Mouse (Mus musculus) cerebellum, adult 11-12 months (tissue): ENCODE results near the gene Ctnnd1.

ENCODE experiments used
- DNase-seq: peaks from one replicate; pipeline ENCODE4 v3.0.0; 2022

Gene Ctnnd1

DNA sequence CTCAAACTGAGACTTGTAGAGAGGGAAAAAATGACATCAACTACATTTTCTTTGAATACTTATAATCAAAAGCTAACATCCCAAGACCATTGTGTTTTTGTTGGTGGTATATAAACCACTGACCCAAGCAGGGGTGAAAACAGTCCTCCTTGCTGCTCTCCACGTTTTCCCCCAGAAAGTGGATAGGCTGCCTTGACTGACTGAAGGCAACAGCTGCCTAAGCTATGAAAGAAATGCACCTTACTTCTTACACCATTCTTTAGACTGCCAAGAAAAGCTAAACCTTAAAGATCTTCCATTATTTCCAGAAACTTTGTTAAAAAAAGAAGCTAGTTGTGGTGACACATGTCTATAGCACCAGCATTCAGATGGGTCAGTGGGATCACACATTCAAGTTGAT, 4.4 kb downstream of the Ctnnd1 start:
- DNase-seq, result no peak

- DNase-seq, result no peak
Measured at GRCm38 (mm10) chr2:84640833-84641232, 9.7 kb downstream of the Ctnnd1 start.

DNA sequence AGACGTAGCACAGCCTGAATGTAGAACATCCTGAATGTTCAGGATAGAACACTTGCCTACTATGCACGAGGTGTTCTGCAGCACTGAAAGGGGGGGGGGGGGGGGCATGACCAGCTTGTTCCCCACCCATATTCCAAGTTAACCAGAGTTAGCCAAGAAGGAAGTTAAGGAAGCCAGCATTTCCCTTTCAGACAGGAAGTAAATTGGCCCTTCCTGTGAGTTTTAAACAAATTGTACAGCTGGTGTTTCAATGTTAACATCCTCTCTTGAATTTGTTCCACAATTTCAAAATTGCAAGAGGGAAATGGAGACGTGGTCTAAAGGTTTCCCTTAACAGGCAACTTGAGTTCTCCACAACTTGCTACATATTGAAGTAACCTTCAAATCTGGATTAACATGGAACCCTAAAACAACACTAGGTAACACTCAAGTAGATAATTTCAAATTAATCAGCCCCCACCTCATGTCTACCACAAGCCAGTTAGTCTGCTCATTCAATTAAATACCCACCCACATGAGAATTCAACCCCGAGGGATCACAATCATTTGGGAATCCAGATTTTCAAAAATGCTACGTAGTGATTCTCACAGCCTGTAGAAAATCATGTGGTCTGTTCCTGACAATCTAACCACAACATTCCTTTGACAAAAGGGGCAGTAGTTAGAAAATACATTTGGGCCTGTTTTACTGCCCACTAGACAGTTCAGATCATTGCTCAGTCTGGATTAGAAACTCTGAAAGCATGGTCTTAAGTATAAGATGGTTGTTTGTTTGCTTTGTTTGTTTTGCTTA, 11.9 kb downstream of the Ctnnd1 start:
- no peak for DNase-seq

- DNase-seq, result no peak
Measured at GRCm38 (mm10) chr2:84637452-84638165, 13.0 kb downstream of the Ctnnd1 start.

- no peak for DNase-seq
Measured at GRCm38 (mm10) chr2:84636231-84636741, 14.3 kb downstream of the Ctnnd1 start.

- peak; percentile 54 for DNase-seq
Measured at GRCm38 (mm10) chr2:84635611-84636010, 15.0 kb downstream of the Ctnnd1 start.

DNA sequence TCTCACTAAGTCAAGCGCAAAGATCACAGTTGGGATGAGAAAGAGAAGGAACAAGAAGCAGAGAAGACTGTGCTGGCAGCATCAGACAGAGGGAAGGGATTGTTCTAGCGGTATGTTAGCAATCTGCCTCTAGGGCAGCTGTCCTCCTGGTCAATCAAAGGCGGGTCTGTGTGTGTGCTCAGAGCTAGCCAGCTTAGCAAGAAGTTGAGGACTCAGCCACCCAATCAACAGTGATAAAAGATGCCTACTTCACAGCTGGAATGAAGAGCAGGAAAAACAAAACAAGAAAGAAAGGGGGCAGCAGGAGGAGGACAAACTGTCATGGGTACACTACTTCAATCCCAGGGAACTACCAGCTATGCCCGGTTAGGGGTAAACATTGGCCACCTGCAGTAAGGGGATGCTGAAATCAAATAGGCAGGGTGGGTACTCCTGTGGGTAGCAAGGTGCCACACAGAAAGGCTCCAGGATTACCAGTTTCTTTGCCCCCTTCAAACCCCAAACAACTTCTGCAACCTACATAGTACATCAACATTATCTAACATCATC, 15.6 kb downstream of the Ctnnd1 start:
- no peak for DNase-seq

DNA sequence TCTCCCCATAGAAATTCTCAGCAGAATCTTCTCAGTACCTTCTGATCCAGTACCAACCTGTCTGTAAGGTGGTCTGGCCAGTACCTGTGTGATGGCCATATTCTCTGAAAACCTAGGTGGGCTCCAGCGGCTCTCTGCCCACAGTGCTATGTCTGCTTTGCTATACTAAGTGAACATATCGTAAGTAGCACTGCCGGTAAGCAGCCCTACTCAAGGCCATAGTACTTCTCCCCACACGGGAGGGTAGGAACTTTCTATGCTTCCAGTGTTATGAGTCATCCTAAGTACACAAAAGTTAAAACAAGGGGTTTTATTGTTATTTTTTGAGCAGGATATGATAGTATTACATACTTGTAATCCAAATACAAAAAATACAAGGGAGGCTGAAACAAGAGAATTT, 16.6 kb downstream of the Ctnnd1 start:
- no peak for DNase-seq

GRCm38 (mm10) chr2:84632999-84633398, 17.6 kb downstream of the Ctnnd1 start:
- DNase-seq, result no peak

DNA sequence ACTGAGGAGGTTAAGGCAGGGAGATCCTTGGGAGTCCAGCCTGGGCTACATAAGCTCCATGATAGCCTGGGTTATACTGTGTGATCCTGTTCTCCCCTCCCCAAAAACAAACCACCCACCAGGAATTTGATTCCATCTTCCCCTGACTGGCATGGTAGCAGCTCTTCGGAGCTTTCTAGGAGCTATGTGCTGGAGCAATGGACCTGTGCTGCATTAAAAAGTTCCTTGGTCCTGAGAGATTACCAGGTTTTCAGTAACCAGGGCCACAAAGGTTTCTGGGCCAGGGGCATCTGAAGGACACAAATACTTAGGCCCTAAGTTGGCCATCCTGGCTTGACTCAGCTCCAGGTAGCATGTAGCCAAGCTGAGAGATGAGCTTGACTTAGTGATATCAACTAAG, 18.6 kb downstream of the Ctnnd1 start:
- no peak for DNase-seq

GRCm38 (mm10) chr2:84627036-84627435, 23.5 kb downstream of the Ctnnd1 start:
- DNase-seq, result no peak

DNA sequence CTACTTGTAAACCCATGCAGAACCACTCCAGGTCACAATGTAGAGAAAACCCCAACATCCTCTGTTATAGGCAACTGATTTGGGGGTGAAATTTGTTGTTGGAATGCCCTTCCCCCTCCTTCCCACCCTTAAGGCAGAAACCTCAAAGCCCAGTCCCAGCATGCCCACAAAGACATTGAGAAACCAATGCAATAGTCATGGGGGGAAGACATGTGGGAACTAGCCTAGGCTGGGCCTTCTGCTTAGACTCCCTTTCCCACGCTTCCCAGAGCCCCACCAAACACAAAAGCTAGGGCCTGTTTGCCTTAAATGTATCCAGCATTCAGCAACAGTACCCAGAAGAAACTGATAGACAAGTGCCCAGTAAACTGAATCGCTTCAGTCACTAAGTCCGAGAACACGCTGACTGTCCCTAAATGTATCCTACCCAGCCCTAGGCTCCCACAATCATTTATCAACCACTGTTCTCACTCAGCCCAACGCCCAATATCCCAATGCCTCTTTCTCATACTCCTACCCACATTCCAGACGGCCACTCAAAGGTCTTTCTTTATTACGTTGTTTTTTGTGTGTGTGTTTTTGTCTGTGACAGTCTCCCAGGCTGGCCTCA, 24.1 kb downstream of the Ctnnd1 start:
- DNase-seq, result no peak

GRCm38 (mm10) chr2:84624201-84624600, 26.4 kb downstream of the Ctnnd1 start:
- DNase-seq, result no peak

DNA sequence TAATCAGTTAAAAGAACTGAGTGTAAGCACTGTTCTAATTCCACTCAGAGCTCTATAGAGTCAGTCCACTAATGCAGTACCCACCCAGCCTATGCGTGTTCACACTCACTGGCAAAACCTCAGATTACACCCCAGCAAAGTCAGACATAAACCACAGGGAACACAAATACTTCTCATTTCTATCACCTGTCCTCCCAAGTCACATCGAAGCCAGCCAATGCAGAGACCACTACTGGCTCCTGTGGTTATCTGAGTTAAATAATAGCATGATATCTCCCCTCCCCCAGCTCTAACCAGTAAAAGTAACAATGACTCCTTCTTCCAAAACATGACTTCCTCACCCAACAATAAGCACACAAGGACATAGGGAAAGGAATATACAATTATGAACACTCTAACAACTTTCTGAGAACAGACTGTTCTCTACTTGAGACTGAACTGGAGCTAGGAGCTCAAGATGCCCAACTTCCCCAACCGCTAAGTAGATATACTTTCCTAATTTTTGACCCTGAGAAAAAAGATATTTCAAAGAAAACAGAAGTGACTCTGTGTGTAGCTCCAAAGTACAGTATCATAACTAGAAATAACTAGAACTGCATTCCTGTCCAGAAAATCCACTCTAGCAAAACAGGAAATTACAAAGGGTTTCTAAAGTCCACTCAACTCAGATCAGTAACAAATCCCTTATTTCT, 27.0 kb downstream of the Ctnnd1 start:
- DNase-seq, result no peak

DNA sequence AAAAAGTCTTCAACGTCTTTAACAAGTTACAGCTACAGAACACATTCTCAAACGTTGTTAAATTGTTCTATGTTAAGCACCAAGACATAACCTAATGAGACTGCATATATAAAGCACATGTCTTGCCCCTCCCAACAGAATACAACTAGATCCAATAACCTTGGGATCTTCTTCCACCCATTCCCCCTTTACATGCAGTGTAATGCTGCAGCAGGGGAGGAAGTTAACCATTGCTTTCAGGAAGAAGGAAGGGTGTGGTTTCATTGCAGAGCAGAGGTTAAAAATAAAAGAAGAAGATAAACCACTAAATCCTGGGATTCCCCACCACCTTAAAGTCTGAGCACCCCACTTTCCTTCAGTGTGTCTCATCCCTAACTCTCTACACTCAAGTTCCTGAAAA, 27.9 kb downstream of the Ctnnd1 start:
- DNase-seq, result no peak

DNA sequence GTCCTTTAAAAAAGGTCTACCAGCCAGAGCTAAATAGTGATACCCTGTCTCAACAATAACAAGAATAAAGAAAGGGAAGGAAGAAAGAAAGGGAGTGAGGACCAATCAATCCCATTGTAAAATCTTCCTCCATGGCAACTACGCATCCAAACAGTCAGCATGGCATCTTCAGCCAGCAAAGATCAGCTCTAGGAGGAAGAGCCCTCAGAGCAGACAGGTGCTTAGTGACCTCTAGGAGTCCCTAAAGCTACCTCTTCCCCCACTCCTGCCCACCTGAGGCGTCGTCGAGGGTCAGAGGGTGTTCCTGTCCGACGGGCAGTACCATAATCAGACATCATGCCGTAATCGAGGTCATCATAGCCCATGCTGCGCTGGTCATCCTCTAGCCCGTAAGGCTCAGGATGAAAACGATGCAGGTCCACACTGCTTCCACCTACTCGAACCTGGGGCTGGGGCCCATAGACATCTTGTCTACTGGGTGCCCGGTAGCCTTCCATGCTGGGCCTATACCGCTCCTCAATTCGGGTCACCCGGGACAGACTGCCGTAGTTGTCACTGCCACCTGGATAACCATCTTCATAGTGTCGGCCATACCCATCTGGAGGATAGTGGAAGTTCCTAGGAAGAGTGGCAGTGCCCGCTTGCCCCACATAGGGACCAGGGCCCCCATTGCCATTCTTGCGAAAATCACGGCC, 30.8 kb downstream of the Ctnnd1 start:
- DNase-seq, result no peak

GRCm38 (mm10) chr2:84618914-84619313, 31.7 kb downstream of the Ctnnd1 start:
- DNase-seq, result no peak

GRCm38 (mm10) chr2:84617637-84618515, 32.7 kb downstream of the Ctnnd1 start:
- DNase-seq, result no peak

- DNase-seq, result no peak
Measured at GRCm38 (mm10) chr2:84612764-84613163, 37.8 kb downstream of the Ctnnd1 start.

DNA sequence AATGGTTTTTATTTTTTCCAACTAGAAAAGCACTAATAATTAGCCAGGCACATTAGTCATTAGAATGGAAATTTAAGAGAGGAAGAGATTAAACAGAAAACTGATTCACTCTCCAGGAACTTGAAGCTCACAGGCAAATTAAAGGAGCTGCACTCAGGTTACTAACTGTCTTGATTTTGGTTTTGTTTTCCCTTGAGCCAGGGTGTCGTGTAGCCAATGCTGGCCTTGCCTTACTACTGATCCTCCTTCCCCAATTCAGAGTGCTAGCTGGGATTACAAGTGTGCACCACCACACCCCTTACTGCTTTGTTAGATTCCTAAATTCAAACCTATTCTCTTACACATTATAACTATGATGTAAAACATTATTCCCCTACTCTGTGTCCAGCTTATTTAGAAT, 42.7 kb downstream of the Ctnnd1 start:
- no peak for DNase-seq

- DNase-seq, result no peak
Measured at GRCm38 (mm10) chr2:84600977-84601376, 49.6 kb downstream of the Ctnnd1 start.
